Mouse (Mus musculus) cerebellum, adult 2 months (tissue): ENCODE results near the gene Rps29.

ENCODE experiments used
- CTCF ChIP-seq: fragments of 200-500 bp; IDR thresholded peaks from 2 replicates; pipeline ENCODE4 v1.5.1; 2011; ENCODE audit warnings: low read depth, mild to moderate bottlenecking, control low read depth, low read length, moderate library complexity, borderline replicate concordance; ENCODE audit not compliant: insufficient read depth
- POLR2A ChIP-seq: fragments of 200-500 bp; IDR thresholded peaks from 2 replicates; pipeline ENCODE4 v1.6.1; 2011; ENCODE audit warnings: low read length, control low read depth, borderline replicate concordance; ENCODE audit not compliant: insufficient read depth

- TF ChIP-seq POLR2A (no peak), CTCF (peak; percentile 60; the same call in 1 of the 2 replicates)
Measured at GRCm38 (mm10) chr12:69131981-69132380, 27.0 kb downstream of the Rps29 start.
